ENCODE assay signal across 18 mouse cellular contexts in the genomic region with DNA sequence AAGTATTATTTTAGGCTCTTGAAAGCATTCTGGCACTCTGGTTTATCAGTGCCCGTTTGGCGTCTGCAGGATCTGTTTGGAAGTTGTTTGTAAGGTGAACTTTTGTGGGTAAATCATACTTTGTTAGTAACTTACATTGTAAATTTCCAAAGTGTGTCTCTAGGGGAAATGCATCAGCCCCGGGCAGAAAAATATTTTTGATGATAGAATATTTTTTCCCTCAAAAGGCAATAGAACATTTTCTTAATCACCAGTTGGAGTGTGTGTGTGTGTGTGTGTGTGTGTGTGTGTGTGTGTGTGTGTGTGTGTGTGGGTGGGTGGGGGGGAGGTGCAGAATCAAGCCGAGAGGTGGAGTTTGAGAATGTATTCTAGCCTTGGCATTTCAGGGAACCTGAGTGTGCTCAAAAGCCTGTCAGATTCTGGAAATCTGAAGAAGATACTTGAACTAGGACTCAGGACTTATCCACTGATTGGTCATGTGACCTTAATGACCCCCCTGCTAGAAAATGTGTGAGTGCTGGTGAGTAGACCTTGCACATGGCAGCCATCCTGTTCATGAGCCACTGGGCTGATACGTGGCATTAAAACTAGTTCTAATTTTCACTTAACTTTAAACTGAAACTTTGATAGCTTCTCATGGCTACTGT.
"Had no signal": no experiment of that assay in that cellular context is flagged by ENCODE, and none has a peak within 500 bp of the region (broad histone marks: within the 10 kb centered on the region; RNA-seq: fewer than 3 reads in every experiment).

No protein-coding gene starts in this region.

- H3K27ac ChIP-seq: midbrain, embryonic 10.5 days; midbrain, embryonic 12.5 days; neural tube, embryonic 13.5 days; neural tube, embryonic 15.5 days had no signal

- H3K4me2 ChIP-seq: lung, embryonic 14.5 days; midbrain, embryonic 12.5 days; neural tube, embryonic 13.5 days; neural tube, embryonic 15.5 days had no signal

- H3K27me3 ChIP-seq: midbrain, embryonic 12.5 days; neural tube, embryonic 13.5 days; neural tube, embryonic 15.5 days had no signal

- H3K36me3 ChIP-seq: midbrain, embryonic 12.5 days; neural tube, embryonic 13.5 days; neural tube, embryonic 15.5 days had no signal

- H3K9me3 ChIP-seq: midbrain, embryonic 10.5 days; midbrain, embryonic 12.5 days; neural tube, embryonic 13.5 days; neural tube, embryonic 15.5 days had no signal

- ATAC-seq: midbrain, embryonic 16.5 days had no signal

- H3K4me1 ChIP-seq: midbrain, embryonic 12.5 days had no signal

- H3K4me3 ChIP-seq: midbrain, embryonic 10.5 days; midbrain, embryonic 12.5 days; myocyte; neural tube, embryonic 13.5 days; neural tube, embryonic 15.5 days had no signal

- DNase-seq: lung, embryonic 14.5 days; lung, postnatal 10 days; lung, postnatal 4 days; midbrain, embryonic 14.5 days; retina, postnatal 1 day; right cerebral cortex, adult 18-20 months; right cerebral cortex, postnatal 25 days; right cerebral cortex, postnatal 4 days; spleen, adult 18-20 months; thymus, adult 18-20 months; thymus, postnatal 14 days; thymus, postnatal 36 days had no signal

- H3K9ac ChIP-seq: lung, embryonic 14.5 days; midbrain, embryonic 12.5 days; neural tube, embryonic 13.5 days; neural tube, embryonic 15.5 days had no signal
